Mouse (Mus musculus) lung, adult 18-20 months (tissue): Measurements from ENCODE around the gene 2310057J18Rik.
"Not testable (repeated sequence)": the region's sequence is repeated elsewhere in the genome, so short reads cannot be mapped to it uniquely, and the experiment has no call there.

Experiments
- DNase-seq, 2 experiments: peaks; one replicate each; pipeline ENCODE4 v3.0.0; 2022; ENCODE audit warnings: mixed read lengths in 2 of 2

2310057J18Rik gene

DNA sequence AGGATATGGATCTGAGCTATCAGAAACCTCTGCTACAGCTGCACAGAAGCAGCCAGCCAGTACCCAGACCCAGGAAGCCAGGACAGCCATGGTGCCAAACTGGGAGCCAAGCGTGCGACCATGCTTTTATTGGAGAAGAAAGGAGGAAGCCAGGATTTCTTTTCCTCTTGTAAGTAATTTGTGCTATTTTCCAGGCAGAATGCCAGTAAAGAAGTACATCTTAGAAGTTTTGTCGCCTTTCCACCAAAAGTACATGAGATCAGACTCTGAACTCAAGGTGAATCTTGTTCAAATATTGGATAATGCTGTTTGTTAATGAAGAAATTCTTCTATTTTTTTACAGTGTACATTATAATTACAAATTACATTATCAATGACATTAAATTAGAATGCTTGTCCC, at the start of gene 2310057J18Rik:
TSS of gene 2310057J18Rik (minus strand) at position 101 of the 400 bp plus-strand sequence.
- DNase-seq, result no peak

DNA sequence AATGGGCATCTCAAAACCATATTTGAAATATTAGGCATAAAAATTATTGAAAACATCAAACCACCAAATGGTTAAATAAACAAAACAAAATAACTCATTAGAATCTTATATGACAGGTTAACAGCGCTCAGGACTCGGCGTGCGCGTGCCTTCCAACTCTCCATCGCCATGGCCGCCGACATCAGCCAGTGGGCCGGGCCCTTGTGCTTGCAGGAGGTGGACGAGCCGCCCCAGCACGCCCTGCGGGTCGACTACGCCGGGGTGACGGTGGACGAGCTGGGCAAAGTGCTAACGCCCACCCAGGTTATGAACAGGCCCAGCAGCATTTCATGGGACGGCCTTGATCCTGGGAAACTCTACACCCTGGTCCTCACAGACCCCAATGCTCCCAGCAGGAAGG, 43.9 kb upstream of the 2310057J18Rik start:
- not testable (repeated sequence) for DNase-seq

DNA sequence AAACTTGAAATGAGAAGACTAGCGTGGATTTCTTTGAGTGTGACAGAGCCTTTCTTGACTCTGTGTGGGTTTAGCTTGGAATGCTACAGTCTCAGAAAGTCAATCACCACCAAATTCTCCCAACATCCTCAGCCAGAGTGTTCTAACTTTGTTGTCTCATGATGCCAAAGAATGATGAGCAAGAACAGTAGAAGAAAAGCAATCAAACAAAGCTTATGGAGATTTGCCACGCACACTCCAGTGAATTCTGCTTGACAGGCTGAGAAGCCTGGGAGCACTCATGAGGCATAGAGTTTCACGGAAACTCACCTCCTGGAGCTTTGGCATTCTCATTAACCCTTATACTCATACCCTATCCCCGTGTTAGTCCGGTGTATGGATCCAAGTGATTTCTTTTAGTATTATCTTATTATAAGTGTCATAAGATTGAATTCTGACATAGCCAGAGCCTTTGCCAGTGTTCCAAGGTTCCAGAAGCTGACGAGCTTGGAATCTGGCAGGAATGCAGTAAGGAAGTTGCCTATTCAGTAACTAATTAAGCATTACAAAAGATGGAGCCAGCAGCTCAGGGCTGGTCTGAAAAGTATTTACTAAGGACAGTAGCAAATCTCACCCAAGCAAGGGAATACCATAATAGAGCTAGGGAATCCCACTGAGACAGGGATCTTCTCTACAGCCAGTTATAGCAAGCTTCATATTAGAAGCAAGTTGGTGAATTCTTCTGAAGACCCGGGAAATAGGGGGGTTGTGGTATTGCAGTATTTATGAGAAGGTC, 33.6 kb upstream of the 2310057J18Rik start:
- DNase-seq, result no peak

DNA sequence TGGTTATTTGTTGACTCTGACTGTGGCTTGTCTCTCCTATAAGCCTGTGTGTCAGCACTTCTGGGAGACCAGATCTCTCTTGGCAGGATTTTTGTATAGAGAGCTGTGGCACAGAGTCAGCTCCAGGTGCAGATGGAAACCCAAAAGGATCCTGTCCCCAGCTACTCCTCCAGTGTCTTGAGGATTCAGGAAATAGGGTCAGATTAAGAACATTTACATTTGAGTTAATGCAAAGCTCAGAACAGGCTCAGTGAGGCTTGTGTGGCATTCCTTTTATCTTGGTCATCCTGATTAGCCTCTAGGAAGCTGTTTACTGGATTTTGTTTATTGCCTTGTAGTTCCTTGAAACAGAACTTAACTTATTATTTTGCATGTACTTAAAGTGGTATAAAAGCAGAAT, 11.7 kb upstream of the 2310057J18Rik start:
- DNase-seq, result no peak

DNA sequence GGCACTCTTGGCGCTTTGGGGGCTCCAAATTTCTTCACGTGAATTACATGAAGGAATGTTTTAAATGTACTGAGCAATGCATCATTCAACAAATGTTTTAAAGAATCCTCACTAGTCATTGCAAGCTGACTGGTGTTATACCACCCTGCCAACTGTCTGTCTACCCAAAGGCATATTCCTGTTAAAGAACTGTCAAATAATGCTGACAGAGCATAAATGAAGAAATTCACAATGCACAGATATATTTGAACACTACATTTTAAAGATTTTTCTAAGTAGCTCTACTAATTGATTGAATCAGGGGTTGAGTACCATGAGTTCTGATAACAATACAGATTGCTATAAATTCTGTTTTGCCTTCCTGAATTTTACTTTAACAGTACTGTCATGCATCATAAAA, 2.9 kb upstream of the 2310057J18Rik start:
- no peak for DNase-seq

DNA sequence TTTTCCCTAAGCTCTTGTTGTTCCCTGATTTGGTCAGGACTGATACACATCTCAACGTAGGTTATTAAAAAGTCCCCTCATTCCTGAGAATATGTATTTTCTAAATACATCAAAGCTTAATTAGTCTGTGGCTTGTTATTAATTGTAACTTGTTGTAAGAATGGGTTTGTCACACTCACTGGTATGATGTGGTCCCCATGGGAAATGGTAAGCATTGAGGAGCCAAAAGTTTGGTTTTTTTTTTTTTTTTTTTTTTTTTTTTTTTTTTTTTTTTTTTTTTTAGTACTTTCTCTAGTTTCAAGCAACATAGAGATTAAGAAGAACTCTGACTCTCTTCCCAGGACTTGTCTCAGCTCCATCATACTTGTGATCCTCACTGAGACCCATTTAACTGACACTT, 17.9 kb downstream of the 2310057J18Rik start:
- no peak for DNase-seq

DNA sequence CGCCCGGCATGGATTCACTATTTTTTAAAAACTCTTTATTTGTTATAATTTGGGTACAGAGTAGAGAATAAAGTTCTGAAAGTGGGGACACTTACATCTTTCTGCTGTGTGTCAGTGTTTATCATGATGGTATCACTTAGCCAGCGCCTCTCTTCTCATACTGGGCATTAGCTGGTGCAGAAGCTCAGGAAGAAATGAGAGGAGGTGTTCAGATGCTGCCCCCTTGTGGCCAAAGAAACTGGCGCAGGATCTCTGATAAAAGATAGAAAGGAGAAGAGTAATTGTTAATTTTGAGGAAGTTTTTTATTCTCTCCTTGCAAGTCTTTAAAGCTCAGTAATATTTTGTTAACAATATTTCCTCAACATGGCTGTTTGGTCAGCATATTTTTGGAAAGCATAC, 31.0 kb downstream of the 2310057J18Rik start:
- DNase-seq, result peak; percentile 5 to 11

DNA sequence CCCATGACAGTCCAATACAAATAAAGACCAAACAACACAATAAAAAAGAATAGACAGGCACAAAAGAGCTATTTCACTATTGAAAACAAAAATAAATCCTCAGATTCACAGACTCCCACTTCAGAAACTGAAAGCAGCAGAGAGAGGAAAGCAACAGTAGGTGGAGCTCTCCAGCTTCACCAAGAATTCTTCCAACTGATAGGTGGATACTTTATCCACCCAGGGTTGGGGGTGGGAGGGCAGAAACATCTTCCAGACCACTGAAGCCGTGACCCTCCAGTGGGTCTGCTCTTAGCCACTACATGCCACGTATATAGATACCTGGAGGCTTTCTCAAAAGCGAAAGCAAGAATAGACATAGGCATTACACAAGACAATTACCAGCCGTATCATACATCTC, 31.6 kb downstream of the 2310057J18Rik start:
- no peak for DNase-seq
